Mouse (Mus musculus) 3134 (cell line): ENCODE measurements around the gene Zfp609.

Experiments used
- DNase-seq: peaks from one replicate; pipeline ENCODE4 v3.0.0-alpha.2; 2011; ENCODE audit warnings: low spot score; ENCODE audit not compliant: insufficient read length; ENCODE audit errors: extremely low read depth

Zfp609 gene

DNA sequence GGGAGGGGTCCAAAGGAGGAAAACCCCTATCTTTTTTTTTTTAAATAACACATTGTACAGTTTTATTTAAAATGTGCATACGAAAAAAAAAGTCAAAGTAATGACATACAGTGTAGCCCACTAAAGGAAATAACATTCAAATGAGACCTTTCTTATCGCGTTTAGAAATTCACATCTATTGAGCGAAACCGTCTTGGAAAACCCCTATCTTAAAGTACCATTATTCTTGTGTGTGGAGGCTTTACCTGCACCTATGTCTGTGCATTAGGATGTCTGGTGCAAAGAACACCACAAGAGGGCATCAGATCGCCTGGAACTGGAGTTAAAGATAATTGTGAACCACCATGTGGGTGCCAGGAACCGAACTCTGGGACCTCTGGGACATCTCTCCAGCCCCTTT lies 53.6 kb downstream of the Zfp609 start:
- no peak for DNase-seq

DNA sequence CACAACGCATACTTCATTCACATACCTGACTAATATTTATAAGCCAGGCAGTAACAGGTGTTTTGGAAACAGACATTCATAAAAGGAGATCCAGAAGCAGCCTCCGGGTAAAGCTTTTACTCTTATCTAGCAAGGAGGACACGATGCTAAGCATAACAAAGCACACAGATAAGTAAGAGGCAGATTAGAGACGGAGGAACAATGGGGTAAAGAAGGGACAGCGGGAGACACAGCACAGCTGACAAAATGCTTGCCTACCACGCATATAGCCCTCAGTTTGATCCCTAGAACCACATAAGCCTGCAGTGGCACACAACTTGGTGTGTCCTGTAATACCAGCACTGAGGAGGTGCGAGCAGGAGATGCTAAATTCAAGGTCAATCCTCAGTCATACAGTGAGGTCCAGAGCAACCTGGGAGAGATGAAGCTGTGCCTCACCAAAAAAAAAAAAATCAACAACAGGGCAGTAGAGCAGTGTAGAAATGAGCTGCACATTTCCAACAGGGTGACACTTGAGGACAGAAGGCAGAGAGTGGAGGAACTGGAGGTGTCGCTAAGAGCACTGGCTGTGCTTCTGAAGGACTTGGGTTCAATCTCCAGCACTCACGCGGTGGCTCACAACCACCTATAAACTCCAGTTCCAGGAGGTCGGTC lies 56.2 kb downstream of the Zfp609 start:
- no peak for DNase-seq

DNA sequence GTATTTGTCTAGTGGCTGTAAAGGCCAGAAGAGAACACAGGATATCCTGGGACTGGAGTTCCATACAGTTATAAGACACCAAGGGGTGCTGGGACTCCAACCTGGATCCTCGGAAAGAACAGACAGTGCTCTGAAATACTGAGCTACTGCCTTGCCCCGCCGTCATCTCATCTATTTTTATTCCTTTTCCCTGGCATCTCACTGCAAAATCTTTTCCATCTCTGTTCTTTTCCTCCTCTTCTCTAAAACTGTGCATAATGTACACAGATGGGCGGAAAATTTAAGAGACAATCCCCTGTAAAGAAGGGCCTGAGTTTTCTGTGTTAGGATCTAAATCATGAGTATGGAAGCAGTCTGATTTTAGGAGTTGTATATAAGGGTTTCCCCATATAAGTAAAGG lies 64.6 kb downstream of the Zfp609 start:
- no peak for DNase-seq

DNA sequence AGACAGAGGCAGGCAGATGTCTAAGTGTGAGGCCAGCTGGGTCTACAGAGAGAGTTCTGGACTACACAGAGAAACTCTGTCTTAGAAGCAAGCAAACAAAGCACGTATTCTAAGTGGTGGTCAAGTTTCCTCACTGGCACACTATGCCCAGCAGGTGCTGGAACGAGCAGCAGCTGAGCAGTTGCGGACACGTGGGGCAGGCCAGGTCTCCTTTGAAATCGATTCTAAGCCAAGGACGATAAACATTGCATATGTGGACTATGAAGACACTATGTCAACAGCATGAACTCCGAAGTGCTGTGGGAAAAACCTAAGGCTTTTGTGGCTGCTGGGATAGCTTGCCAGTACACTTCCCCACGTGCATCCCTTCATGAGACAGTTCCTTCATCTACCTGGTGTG lies 67.4 kb downstream of the Zfp609 start:
- no peak for DNase-seq

DNA sequence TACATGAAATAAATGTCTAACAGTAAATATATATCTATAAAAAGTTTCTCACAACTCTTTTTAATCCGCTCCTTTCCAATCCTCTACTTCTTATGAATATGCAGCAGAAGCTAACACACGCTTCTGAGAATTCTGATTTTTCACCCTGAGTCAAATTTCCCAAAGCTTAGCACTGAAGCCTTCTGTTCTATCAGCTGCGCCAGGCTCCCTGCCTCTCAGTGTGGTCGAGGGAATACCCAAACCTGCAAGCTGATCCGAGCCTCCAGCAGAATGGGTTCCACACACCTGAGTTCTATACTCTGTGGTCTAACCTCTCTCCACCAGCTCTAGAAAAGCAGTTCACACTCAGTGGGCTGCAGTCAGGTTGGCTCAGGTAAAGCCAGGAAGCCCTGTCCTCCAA lies 68.1 kb downstream of the Zfp609 start:
- DNase-seq, result no peak

DNA sequence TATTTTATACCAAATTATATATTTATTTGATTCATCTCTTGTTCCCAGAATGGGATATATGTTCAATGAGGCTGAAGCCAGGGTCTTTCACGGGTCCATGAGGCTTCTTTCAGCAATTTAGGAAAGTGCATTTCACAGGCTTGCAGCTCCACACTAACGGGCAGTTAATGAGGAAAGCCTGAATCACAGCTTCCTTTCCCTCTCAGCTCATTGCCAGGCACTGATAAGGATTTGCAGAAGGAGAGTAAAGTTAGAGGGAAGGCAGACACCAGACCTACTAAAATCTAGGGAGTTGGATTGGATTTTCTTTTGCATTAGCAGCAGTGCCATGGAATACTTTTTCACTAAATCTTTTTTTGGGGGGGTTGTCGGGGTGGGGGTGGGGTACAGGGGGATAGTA lies 69.5 kb downstream of the Zfp609 start:
- no peak for DNase-seq

DNA sequence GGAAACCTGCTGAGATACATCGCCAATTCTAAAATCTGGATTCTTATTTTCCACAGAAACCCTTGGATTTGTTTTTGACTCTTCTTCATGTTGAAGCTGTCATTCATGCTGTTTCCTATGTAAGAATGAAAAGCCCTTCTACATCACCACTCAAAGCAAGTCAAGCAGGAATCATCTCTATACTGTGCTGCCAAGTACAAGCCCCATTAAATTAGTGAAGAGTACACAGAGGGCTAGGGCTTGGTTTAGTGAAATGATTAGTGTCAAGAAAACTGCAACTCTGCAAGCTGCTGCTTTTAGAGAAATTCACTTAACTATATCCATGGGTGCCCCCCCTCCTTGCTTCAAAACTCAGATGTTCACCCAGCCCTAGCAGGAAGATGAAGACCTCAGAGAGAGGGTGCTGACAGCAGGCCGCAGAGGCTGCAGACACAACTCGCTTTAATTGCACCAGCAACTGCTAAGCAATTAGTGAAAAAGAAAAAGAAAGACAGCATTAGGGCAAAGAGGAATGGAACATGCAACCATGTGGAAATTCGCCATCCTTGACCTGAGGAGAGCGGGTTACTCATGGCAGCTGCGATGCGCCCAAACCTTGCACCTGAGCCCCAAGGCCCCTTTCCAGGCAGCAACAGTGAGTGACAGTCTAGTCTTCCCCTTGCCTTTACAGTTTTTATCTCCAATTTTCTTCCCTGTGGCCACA lies 71.5 kb downstream of the Zfp609 start:
- DNase-seq, result no peak

DNA sequence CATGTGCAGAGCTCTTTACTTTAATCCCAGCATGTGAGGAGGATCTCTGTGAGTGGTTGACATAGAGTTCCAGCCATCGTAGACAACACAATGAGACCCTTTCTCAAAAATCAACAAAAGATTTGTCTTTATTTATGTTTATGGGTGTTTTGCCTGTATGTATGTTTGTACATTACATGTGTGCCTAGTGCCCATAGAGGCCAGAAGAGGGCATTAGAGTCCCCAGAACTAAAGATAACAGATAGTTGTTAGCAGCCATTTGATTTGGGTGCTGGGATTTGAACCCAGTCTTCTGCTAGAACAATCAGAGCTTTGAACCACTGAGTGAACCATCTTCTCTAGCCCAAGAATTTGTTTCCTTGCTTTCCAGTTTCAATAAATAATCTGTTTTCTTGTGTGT lies 72.2 kb downstream of the Zfp609 start:
- DNase-seq, result no peak

DNA sequence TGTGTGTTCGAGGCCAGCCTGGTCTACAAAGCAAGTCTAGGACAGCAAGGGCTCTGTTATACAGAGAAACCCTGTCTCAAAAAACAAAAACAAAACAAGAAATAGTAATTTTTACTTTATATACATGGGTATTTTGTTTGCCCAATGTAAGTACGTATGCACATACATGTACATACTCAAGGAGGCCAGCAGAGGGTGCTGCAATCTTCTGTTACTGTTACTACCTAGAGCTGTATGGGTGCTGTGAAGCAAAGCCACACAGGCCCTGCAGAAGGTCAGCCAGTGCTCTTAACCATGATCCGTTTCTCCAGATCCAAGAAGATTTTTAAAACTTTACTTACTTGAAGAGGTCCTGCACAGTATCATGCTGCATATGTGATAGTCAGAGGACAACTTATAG lies 74.7 kb downstream of the Zfp609 start:
- DNase-seq, result no peak

DNA sequence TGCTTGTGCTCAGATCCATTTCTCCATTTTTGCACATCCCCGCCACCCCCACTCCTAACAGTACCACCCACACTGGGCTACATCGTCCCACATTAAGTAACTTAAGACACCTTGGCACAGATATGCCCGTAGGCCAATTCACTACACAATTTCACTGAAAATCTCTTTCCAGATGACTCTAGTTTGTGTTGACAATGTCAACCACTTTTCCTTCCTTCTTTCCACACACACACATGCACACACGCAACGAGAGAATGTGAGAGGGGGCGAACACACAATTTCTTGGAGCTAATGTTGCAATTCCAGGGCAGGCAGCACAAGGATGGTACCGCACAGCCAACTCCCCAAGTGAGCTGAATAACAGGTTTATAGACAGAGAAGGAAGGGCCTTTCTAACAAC lies 75.5 kb downstream of the Zfp609 start:
- no peak for DNase-seq

DNA sequence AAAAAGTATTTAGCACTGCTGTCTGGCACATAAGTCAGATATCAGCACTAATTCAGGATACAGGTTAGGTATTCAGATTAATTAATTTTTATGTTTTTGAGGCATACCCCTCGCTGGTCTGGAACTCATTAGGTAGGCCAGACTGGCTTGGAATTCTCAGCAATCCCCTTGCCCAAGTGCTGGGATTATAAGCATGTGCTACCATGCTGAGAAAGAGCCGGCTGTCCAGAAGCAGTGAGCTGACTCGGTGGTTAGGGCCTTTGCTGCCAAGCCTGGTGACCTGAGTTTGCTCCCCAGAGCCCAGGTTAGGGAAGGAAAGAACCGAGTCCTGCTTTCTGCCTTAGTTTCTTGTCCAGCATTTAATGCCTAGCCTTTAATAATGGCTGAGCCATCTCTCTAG lies 79.3 kb downstream of the Zfp609 start:
- DNase-seq, result no peak

DNA sequence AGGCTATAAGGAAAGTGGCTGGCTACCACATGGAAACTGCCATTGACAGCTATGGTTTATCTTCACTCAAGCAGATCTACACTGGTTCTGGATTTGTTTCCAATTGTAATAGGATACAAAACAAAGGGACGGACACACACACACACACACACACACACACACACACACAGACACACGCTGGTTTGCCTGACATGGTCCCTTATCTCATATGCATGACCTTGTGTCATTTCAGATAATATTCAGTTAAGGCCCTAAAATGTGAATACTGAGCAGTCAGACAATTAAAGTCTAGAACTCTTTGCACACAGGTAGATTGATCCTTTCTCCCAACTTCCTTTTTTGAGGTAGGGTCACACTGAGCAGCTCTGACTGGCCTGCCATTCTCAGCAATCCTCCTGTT lies 80.9 kb downstream of the Zfp609 start:
- no peak for DNase-seq

DNA sequence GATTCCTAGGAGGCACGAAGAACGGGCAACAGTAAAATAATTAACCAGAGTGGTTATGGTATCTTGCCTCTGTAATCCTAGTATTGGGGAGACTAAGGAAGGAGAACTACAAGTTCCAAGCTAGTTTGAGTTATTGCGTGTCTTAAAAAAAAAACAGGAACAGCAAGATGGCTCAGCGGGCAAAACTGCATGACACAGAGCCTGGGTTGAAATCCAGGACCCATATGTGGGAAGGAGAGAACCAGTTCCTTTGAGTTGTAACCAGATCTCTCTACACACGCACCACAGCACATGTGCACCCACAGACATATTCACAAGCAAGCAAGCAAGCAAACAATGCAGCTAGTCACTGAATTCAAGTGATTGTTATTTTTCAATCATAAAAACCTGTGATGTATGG lies 81.9 kb downstream of the Zfp609 start:
- no peak for DNase-seq

DNA sequence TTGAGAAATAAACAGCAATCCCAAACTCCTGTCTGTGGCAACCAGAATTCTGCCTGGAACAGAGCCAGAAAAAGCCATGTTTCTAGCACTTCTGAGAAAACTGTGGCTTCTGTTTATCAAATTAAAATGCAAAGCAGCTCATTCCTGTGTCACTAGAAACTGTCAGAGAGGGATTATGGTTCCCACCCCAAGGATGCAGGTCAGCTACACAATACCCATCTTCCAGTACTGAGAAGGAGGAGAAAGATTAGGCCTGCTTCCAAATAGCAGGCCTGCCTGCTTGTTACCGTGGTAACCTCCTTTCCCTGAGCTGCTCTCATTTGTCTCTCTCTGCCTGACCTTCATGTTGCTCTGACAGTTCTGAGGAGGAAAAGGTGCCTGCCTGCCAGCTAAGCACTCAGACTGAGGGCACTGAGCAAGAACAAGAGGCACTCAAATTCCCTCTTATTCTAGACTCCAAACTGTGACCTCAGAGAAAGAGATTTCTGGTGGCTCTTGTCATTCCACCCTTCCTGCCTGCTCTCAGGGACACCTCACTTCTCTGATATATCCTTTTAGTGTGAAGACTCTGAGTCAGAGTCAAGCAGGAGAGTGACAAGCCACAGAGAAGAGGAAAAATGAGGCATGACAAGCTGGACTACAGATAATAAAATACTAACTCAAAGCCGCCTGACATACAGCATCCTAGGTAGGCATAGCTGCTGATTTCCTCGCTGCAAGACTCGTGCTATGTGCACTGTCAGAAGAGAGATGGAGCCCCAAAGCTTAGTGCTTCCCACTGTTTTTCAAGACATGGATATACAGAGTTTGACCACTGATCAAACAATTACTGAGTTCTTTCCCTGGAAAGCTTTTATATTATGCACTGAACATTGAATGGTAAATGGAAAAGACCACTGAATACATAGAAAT lies 82.9 kb downstream of the Zfp609 start:
- peak; percentile 52 for DNase-seq

DNA sequence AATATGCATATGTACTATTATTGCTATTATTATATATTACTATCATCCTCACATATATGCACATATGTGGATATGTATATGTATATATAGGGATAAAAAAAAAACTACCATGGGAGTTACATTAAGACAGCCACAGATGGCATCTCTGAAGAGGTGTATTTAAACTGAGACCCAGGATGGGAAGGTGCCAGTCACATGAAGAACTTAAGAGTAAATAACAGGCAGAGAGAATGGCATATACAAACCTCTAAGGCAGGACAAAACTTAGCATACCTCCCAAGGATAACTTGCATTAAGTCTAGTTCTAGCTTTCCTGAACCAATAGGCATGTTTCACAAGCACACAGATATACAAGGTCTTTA lies 83.6 kb downstream of the Zfp609 start:
- no peak for DNase-seq

DNA sequence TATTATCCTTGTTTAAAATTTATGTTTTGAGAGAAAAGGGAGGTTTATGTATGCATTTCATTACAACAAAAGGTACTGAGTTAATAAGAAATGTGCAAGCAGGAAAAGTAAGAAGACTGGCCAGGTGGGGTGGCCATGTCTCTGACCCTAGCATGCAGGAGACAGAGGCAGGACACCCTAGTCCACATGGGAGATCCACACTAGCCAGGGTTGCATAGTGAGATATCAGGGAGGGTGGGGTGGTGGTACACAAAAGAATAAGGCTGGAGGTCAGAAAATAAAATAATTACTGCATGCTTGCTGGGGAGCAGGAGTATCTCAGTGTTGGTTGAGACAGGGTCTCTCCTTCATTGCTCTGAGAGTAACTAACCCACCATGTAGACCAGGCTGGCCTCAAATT lies 84.0 kb downstream of the Zfp609 start:
- DNase-seq, result no peak

DNA sequence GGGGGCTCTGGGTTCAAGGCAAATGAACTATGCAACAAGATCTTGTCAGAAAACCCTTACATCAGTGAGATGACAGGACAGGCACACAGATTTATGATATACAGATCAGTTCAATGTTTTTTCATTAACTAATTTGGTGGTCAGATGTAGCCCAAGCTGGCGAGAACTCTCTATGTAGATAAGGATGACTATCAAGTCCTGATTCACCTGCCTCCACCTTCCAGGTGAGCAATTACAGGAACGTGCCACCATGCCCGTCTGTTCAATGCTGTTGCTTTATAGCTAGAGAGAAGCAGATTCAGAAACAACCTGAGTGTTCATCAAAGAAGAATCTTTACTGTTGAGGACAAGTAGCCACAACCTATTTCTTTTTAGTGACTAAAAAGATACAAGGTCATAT lies 84.6 kb downstream of the Zfp609 start:
- no peak for DNase-seq

DNA sequence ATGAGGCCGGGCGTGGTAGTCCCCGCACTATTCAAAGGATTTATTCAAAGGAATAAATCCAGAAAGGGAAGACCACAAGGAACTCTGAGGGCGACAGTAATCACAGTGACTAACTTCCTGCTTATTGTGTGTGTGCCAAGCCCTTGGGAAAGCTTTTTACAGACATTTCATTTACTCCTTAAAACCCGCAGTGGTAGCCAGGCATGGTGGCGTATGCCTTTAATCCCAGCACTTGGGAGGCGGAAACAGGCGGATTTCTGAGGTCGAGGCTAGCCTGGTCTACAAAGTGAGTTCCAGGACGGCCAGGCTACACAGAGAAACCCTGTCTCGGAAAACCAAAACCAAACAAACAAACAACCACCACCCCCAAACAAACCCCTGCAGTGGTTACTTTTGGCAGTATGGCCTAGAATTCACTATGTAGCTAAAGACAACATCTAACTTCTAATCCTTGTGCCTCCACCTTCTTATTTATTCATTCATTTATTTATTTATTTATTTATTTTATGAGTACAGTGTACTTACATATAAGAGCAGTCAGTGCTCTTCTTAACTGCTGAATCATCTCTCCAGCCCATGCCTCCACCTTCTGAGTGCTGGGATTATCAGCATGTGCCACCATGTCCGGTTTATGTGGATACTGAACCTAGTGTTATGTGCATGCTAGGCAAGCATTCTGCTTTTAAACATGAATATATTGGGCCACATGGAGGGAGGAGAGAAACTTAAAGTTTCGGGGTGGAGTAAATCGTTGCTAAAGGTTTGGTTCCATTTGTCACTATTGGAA lies 86.1 kb downstream of the Zfp609 start:
- peak; percentile 51 for DNase-seq

DNA sequence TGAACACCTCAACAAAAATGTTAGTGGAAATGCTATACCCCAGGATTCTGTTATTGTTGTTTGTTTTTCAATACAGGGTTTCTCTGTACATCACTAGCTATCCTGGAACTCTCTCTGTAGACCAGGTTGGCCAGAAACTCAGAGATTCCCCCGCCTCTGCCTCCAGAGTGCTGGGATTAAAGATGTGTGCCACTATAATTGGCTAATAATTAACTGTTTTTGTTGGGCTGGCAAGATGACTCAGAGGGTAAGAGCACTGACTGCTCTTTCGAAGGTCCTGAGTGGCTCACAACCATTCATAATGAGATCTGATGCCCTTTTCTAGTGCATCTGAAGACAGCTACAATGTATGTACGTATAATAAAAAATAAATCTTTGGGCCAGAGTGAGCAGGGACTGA lies 92.4 kb downstream of the Zfp609 start:
- no peak for DNase-seq

DNA sequence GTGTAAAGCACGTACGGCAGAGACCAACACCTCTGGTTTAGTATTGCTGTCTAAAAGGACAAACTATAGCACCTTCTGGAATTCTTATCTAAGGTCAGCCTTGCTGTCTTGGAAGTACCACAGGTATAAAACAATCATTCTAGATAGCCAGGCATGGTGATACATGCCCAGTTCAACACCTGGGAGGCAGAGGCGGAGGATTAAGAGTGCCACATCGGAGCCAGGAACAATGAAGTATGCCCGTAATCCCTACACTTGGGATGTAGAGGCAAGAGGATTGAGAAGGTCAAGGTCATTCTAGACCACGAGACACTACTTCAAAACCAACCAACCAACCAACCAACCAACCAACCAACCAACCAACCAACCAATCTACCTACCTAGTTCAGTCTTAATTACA lies 98.8 kb downstream of the Zfp609 start:
- no peak for DNase-seq

DNA sequence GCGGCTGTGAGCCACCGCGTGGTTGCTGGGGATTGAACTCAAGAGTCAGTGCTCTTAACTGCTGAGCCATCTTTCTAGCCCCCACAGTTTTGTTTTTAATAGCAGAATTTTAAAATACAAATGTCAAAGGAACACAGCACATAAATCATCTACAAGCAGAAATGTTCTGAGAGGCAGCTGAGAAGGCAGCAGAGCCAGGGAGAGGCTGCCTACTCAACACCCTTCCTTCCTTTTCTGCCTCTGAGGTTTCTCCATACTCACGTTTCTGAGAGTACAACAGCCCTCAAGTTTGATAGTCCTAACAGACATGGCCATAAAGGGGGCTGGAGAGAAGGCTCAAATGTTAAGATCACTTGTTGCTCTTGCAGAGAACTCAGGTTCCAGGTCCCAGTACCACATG lies 99.9 kb downstream of the Zfp609 start:
- DNase-seq, result no peak
